Mouse (Mus musculus) midbrain, embryonic 11.5 days (tissue): ENCODE measurements around the gene Ets2. TPM values are rescaled to one million over a fixed set of nuclear protein-coding genes. Genes with fewer than 3 reads are reported as not detected.

Experiments
- ATAC-seq: fragments of 200-750 bp; cut with Nextera tagmentation; 2 replicates; pipeline ENCODE4 v1.8.0; 2017; ENCODE audit warnings: moderate TSS enrichment, moderate library complexity; ENCODE audit not compliant: low FRiP score
- DNase-seq: peaks from one replicate; pipeline ENCODE4 v3.0.0; 2015; ENCODE audit warnings: low spot score; ENCODE audit errors: missing footprints
- H3K27ac ChIP-seq: fragments of 300-500 bp; sonication (generic); 2 replicates; pipeline ENCODE4 v1.5.1; 2014; ENCODE audit warnings: low read depth, low read length
- H3K27me3 ChIP-seq: fragments of 300-500 bp; sonication (generic); 2 replicates; pipeline ENCODE4 v1.6.1; 2014; ENCODE audit warnings: mild to moderate bottlenecking, low read length, moderate library complexity, mixed read lengths; ENCODE audit not compliant: control insufficient read depth, insufficient read depth
- H3K36me3 ChIP-seq: fragments of 300-500 bp; sonication (generic); 2 replicates; pipeline ENCODE4 v1.6.1; 2014; ENCODE audit warnings: mild to moderate bottlenecking, low read length, moderate library complexity, mixed read lengths; ENCODE audit not compliant: control insufficient read depth, insufficient read depth
- H3K4me1 ChIP-seq: fragments of 300-500 bp; sonication (generic); 2 replicates; pipeline ENCODE4 v1.6.1; 2014; ENCODE audit warnings: low read length; ENCODE audit not compliant: control insufficient read depth, insufficient read depth
- H3K4me2 ChIP-seq: fragments of 300-500 bp; sonication (generic); 2 replicates; pipeline ENCODE4 v1.6.1; 2014; ENCODE audit warnings: mild to moderate bottlenecking, moderate library complexity
- H3K4me3 ChIP-seq: fragments of 300-500 bp; sonication (generic); 2 replicates; pipeline ENCODE4 v1.5.1; 2014; ENCODE audit warnings: low read depth, low read length
- H3K9ac ChIP-seq: fragments of 300-500 bp; sonication (generic); 2 replicates; pipeline ENCODE4 v1.6.1; 2014; ENCODE audit warnings: low read length
- H3K9me3 ChIP-seq: fragments of 300-500 bp; sonication (generic); 2 replicates; pipeline ENCODE4 v1.6.1; 2016; ENCODE audit warnings: low read length; ENCODE audit not compliant: control insufficient read depth
- WGBS: fragments of 180-500 bp; shearing (Covaris S2); extraction: QIAGEN DNeasy Blood & Tissue Kit; methylation state at CpG from one replicate; pipeline ENCODE4 v1.1.7; 2014; 5-methylcytosine and 5-hydroxymethylcytosine counted together
- polyA plus RNA-seq: library from polyadenylated mRNA; unstranded; fragments of >200 nt; fragmentation: Nextera tagmentation; extraction: Ambion mirVana; gene quantifications from 2 replicates; pipeline ENCODE4 v1.2.1, GENCODE M21; 2014

Gene Ets2
- polyA plus RNA-seq, 1 experiment from 2014 or later: 13.7 TPM

GRCm38 (mm10) chr16:95739522-95739921 is 37.6 kb downstream of the Ets2 start:
- 59% methylated on average over 6 of the region's 6 CpGs for WGBS
- no peak overlapping the region for H3K9ac ChIP-seq
- H3K27ac ChIP-seq: no peak overlapping the region
- no peaks in the 10 kb centered on the region for H3K36me3 ChIP-seq
- H3K27me3 ChIP-seq: no peaks in the 10 kb centered on the region
- H3K9me3 ChIP-seq: no peaks in the 10 kb centered on the region
- no peak overlapping the region for H3K4me3 ChIP-seq
- no peaks in the 10 kb centered on the region for H3K4me1 ChIP-seq
- no peak overlapping the region for H3K4me2 ChIP-seq
- DNase-seq (no peak), ATAC-seq (no peak)

GRCm38 (mm10) chr16:95741358-95741757 is 39.5 kb downstream of the Ets2 start:
- Histone ChIP-seq H3K4me1 (no peaks in the 10 kb centered on the region), H3K4me3 (no peak overlapping the region), H3K9ac (no peak overlapping the region), H3K27ac (no peak overlapping the region), H3K36me3 (no peaks in the 10 kb centered on the region), H3K9me3 (no peaks in the 10 kb centered on the region), H3K27me3 (no peaks in the 10 kb centered on the region), H3K4me2 (no peak overlapping the region)
- DNase-seq: no peak
- ATAC-seq: no peak
- 80% methylated on average over 11 of the region's 11 CpGs for WGBS

GRCm38 (mm10) chr16:95741915-95742739 is 40.3 kb downstream of the Ets2 start:
- Histone ChIP-seq H3K9me3 (no peaks in the 10 kb centered on the region), H3K36me3 (no peaks in the 10 kb centered on the region), H3K4me3 (no peak overlapping the region), H3K4me2 (no peak overlapping the region), H3K9ac (no peak overlapping the region), H3K4me1 (no peaks in the 10 kb centered on the region), H3K27ac (no peak overlapping the region), H3K27me3 (no peaks in the 10 kb centered on the region)
- WGBS: 83% methylated on average over 10 of the region's 10 CpGs
- ATAC-seq: no peak
- no peak for DNase-seq

GRCm38 (mm10) chr16:95742740-95743030 is 40.8 kb downstream of the Ets2 start:
- Histone ChIP-seq H3K4me3 (no peak overlapping the region), H3K27ac (no peak overlapping the region), H3K9ac (no peak overlapping the region), H3K36me3 (no peaks in the 10 kb centered on the region), H3K4me2 (no peak overlapping the region), H3K9me3 (no peaks in the 10 kb centered on the region), H3K27me3 (no peaks in the 10 kb centered on the region), H3K4me1 (no peaks in the 10 kb centered on the region)
- DNase-seq (no peak), ATAC-seq (no peak)
- WGBS: 71% methylated on average over 6 of the region's 6 CpGs

- H3K9me3 ChIP-seq: no peaks in the 10 kb centered on the region
- H3K36me3 ChIP-seq: no peaks in the 10 kb centered on the region
- ATAC-seq: no peak
- no peak for DNase-seq
- no peak overlapping the region for H3K4me3 ChIP-seq
- H3K27ac ChIP-seq: no peak overlapping the region
- H3K27me3 ChIP-seq: no peaks in the 10 kb centered on the region
- no peak overlapping the region for H3K9ac ChIP-seq
- H3K4me1 ChIP-seq: no peaks in the 10 kb centered on the region
- no peak overlapping the region for H3K4me2 ChIP-seq
- WGBS: 84% methylated on average over 4 of the region's 4 CpGs
Observed at GRCm38 (mm10) chr16:95743104-95743503, 41.2 kb downstream of the Ets2 start.

GRCm38 (mm10) chr16:95744771-95745170 is 42.9 kb downstream of the Ets2 start:
- no peak for ATAC-seq
- H3K27ac ChIP-seq: no peak overlapping the region
- no peaks in the 10 kb centered on the region for H3K36me3 ChIP-seq
- no peak overlapping the region for H3K4me2 ChIP-seq
- 87% methylated on average over 8 of the region's 8 CpGs for WGBS
- H3K9me3 ChIP-seq: no peaks in the 10 kb centered on the region
- no peaks in the 10 kb centered on the region; the same call in 1 of the 2 replicates for H3K4me1 ChIP-seq
- no peak overlapping the region for H3K9ac ChIP-seq
- DNase-seq: no peak
- H3K4me3 ChIP-seq: no peak overlapping the region
- H3K27me3 ChIP-seq: no peaks in the 10 kb centered on the region

- whole genome bisulfite sequencing: 84% methylated on average over 3 of the region's 3 CpGs
- Histone ChIP-seq H3K27ac (no peak overlapping the region), H3K4me3 (no peak overlapping the region), H3K4me1 (no peaks in the 10 kb centered on the region; the same call in 1 of the 2 replicates), H3K9ac (no peak overlapping the region), H3K27me3 (no peaks in the 10 kb centered on the region), H3K4me2 (no peak overlapping the region), H3K36me3 (no peaks in the 10 kb centered on the region), H3K9me3 (no peaks in the 10 kb centered on the region)
- DNase-seq (no peak), ATAC-seq (no peak)
Observed at GRCm38 (mm10) chr16:95745685-95746084, 43.8 kb downstream of the Ets2 start.

GRCm38 (mm10) chr16:95746565-95746964 is 44.7 kb downstream of the Ets2 start:
- no peaks in the 10 kb centered on the region for H3K9me3 ChIP-seq
- no peak for DNase-seq
- H3K27ac ChIP-seq: no peak overlapping the region
- H3K4me3 ChIP-seq: no peak overlapping the region
- H3K9ac ChIP-seq: no peak overlapping the region
- ATAC-seq: no peak
- no peaks in the 10 kb centered on the region for H3K27me3 ChIP-seq
- no peaks in the 10 kb centered on the region; the same call in 1 of the 2 replicates for H3K4me1 ChIP-seq
- H3K36me3 ChIP-seq: no peaks in the 10 kb centered on the region
- H3K4me2 ChIP-seq: no peak overlapping the region
- 85% methylated on average over 2 of the region's 2 CpGs for WGBS

GRCm38 (mm10) chr16:95749291-95750103 is 47.6 kb downstream of the Ets2 start:
- Histone ChIP-seq H3K36me3 (no peaks in the 10 kb centered on the region), H3K4me2 (no peak overlapping the region), H3K27me3 (no peaks in the 10 kb centered on the region), H3K9me3 (no peaks in the 10 kb centered on the region), H3K4me1 (no peaks in the 10 kb centered on the region; the same call in 1 of the 2 replicates), H3K9ac (no peak overlapping the region), H3K4me3 (no peak overlapping the region), H3K27ac (no peak overlapping the region)
- 78% methylated on average over 12 of the region's 12 CpGs for WGBS
- no peak for DNase-seq
- ATAC-seq: no peak
